Mouse (Mus musculus) liver, postnatal 0 days (tissue): Measurements from ENCODE around the gene Dact2.

Experiments used
- CTCF ChIP-seq: sonication (generic); IDR thresholded peaks from 2 replicates; pipeline ENCODE4 v1.5.1; 2016; ENCODE audit warnings: antibody characterized with exemption, low read depth
- EP300 ChIP-seq: IDR thresholded peaks from 2 replicates; pipeline ENCODE4 v1.6.1; 2016; ENCODE audit warnings: antibody characterized with exemption, low read depth, mild to moderate bottlenecking

- TF ChIP-seq CTCF (peak; percentile 72), EP300 (no peak)
Measured at GRCm38 (mm10) chr17:14232629-14233028, 28.5 kb upstream of the Dact2 start.
